Mouse (Mus musculus) ES-Bruce4 (cell line): ENCODE measurements around the gene Cdc26.

ENCODE experiments used
- CTCF ChIP-seq: IDR thresholded peaks from one replicate; pipeline ENCODE4 v1.8.1; 2011; ENCODE audit warnings: low read depth, low read length
- EP300 ChIP-seq: IDR thresholded peaks from 2 replicates; pipeline ENCODE4 v1.6.1; 2011; ENCODE audit warnings: low read depth, low read length; ENCODE audit not compliant: insufficient read depth
- POLR2A ChIP-seq: IDR thresholded peaks from one replicate; pipeline ENCODE4 v1.8.1; 2011; ENCODE audit warnings: low read length; ENCODE audit not compliant: insufficient read depth

- TF ChIP-seq POLR2A (no peak), CTCF (no peak), EP300 (no peak)
Observed at GRCm38 (mm10) chr4:62361997-62362396, 46.4 kb downstream of the Cdc26 start.
